In the genomic region with DNA sequence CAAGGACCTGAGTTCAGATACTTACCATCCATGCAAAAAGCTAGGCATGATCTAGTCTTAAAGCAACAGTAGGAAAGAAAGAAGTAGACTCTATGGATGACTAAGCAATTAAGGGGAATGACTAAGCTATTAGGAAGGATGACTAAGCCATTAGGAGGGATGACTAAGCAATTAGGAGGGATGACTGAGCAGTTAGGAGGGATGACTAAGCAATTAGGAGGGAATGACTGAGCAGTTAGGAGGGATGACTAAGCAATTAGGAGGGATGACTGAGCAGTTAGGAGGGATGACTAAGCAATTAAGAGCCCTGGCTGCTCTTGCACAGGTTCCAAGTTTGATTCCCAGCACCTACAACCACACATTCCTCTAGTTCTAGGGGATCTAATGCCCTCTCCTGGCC, we compare ENCODE assay signal across 11 mouse cellular contexts.
"Had no signal": no experiment of that assay in that cellular context is flagged by ENCODE, and none has a peak within 500 bp of the region (broad histone marks: within the 10 kb centered on the region; RNA-seq: fewer than 3 reads in every experiment).

No protein-coding gene starts in this region.

- DNase-seq: kidney, postnatal 14 days; left cerebral cortex, postnatal 4 days; lung, adult 18-20 months; right cerebral cortex, postnatal 14 days; thymus, postnatal 4 days had no signal

- H3K9me3 ChIP-seq: kidney, embryonic 15.5 days; midbrain, embryonic 15.5 days had no signal

- H3K36me3 ChIP-seq: kidney, embryonic 15.5 days; limb, embryonic 13.5 days; midbrain, embryonic 15.5 days; neural tube, embryonic 13.5 days had no signal

- H3K27me3 ChIP-seq: kidney, embryonic 15.5 days; limb, embryonic 13.5 days; midbrain, embryonic 15.5 days; neural tube, embryonic 13.5 days had no signal

- H3K4me3 ChIP-seq: kidney, embryonic 15.5 days; limb, embryonic 13.5 days; midbrain, embryonic 15.5 days; neural tube, embryonic 13.5 days had no signal

- H3K27ac ChIP-seq: kidney, embryonic 15.5 days; limb, embryonic 13.5 days; liver, embryonic 14.5 days; midbrain, embryonic 15.5 days; neural tube, embryonic 13.5 days; stomach, postnatal 0 days had no signal

- H3K9ac ChIP-seq: kidney, embryonic 15.5 days; limb, embryonic 13.5 days; liver, embryonic 14.5 days; midbrain, embryonic 15.5 days; neural tube, embryonic 13.5 days had no signal

- H3K4me2 ChIP-seq: kidney, embryonic 15.5 days; limb, embryonic 13.5 days; midbrain, embryonic 15.5 days; neural tube, embryonic 13.5 days had no signal
